Mouse (Mus musculus): Measurements from ENCODE around the gene Klf13. TPM values are rescaled to one million over a fixed set of nuclear protein-coding genes. Genes with fewer than 3 reads are reported as not detected.

The Klf13 gene
- polyA plus RNA-seq, 1 experiment from 2014 or later, result 89.0 TPM

DNA sequence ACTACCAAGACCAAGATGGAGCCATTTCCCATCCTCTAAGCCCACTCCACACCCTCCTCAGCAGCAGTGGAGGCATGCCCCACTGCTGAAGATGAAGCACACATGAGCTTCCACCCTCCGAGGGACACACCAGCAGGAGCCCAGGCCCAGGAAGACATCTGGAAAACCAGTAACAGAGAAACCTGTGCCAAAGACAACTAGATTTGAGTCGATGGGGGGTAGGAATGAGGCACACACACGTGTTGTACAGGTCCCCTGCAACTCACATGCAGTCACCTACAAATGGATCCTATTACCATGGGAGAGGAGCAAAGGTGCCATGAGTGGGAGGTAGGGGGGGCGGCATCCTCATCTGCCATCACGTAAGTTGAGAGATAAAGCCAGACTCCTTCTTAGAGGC lies 28.5 kb downstream of the Klf13 start:
- H3K27me3 ChIP-seq (replicated peaks; ENCODE audit: insufficient read depth, low read length), result no peaks in the 10 kb centered on the region
- DNase-seq (ENCODE audit: low spot score), result no peak
- H3K27ac ChIP-seq (ENCODE audit: low read length), result peak overlapping the region; percentile 97
- peaks cover 76% of the 10 kb centered on the region for H3K4me1 ChIP-seq (ENCODE audit: insufficient read depth, low read depth, low read length)
- WGBS, result 53% methylated on average over 5 of the region's 5 CpGs
- H3K4me3 ChIP-seq (ENCODE audit: low read depth, low read length), result no peak overlapping the region
- ATAC-seq, result no peak
- TF ChIP-seq EP300 (IDR thresholded peaks at IDR 0.05) (no peak), CTCF (IDR thresholded peaks at IDR 0.05) (no peak)
- H3K36me3 ChIP-seq (ENCODE audit: insufficient read depth, low read length), result no peaks in the 10 kb centered on the region
- H3K9ac ChIP-seq (replicated peaks; ENCODE audit: low read depth), result no peak overlapping the region
- no peak overlapping the region for H3K4me2 ChIP-seq (replicated peaks; ENCODE audit: low read depth, low read length)
- H3K9me3 ChIP-seq (ENCODE audit: low read length), result no peaks in the 10 kb centered on the region

- no peak for ATAC-seq
- TF ChIP-seq EP300 (IDR thresholded peaks at IDR 0.05) (no peak), CTCF (IDR thresholded peaks at IDR 0.05) (no peak)
These were observed 30.0 kb downstream of the Klf13 start for GRCm38 (mm10) chr7:63908496-63909285.

GRCm38 (mm10) chr7:63907778-63908495 lies 30.8 kb downstream of the Klf13 start:
- no peaks in the 10 kb centered on the region for H3K27me3 ChIP-seq (replicated peaks; ENCODE audit: insufficient read depth, low read length)
- 69% methylated on average over 5 of the region's 5 CpGs for WGBS
- ATAC-seq, result no peak
- peaks cover 81% of the 10 kb centered on the region for H3K4me1 ChIP-seq (ENCODE audit: insufficient read depth, low read depth, low read length)
- no peaks in the 10 kb centered on the region for H3K36me3 ChIP-seq (ENCODE audit: insufficient read depth, low read length)
- no peak overlapping the region for H3K4me3 ChIP-seq (ENCODE audit: low read depth, low read length)
- no peaks in the 10 kb centered on the region for H3K9me3 ChIP-seq (ENCODE audit: low read length)
- H3K4me2 ChIP-seq (replicated peaks; ENCODE audit: low read depth, low read length), result no peak overlapping the region
- H3K9ac ChIP-seq (replicated peaks; ENCODE audit: low read depth), result no peak overlapping the region
- peak overlapping the region; percentile 84 for H3K27ac ChIP-seq (ENCODE audit: low read length)
- TF ChIP-seq EP300 (IDR thresholded peaks at IDR 0.05) (no peak), CTCF (IDR thresholded peaks at IDR 0.05) (no peak)
- DNase-seq (ENCODE audit: low spot score), result no peak

More at GRCm38 (mm10) chr7:63908496-63909285, 30.0 kb downstream of the Klf13 start:
- Histone ChIP-seq H3K9ac (replicated peaks; ENCODE audit: low read depth) (no peak overlapping the region), H3K36me3 (ENCODE audit: insufficient read depth, low read length) (no peaks in the 10 kb centered on the region), H3K4me1 (ENCODE audit: insufficient read depth, low read depth, low read length) (peaks cover 79% of the 10 kb centered on the region), H3K9me3 (ENCODE audit: low read length) (no peaks in the 10 kb centered on the region), H3K27me3 (replicated peaks; ENCODE audit: insufficient read depth, low read length) (no peaks in the 10 kb centered on the region), H3K4me2 (replicated peaks; ENCODE audit: low read depth, low read length) (0 out of 2 replicates have a peak overlapping the region, but pooled peaks have one; percentile 1), H3K4me3 (ENCODE audit: low read depth, low read length) (no peak overlapping the region), H3K27ac (ENCODE audit: low read length) (peak overlapping the region; percentile 84)
- 21% methylated on average over 8 of the region's 11 CpGs for WGBS
- peak; percentile 55 for DNase-seq (ENCODE audit: low spot score)

- WGBS, result 42% methylated on average over 5 of the region's 5 CpGs
- no peaks in the 10 kb centered on the region for H3K27me3 ChIP-seq (replicated peaks; ENCODE audit: insufficient read depth, low read length)
- peak overlapping the region; percentile 86 for H3K27ac ChIP-seq (ENCODE audit: low read length)
- ATAC-seq (peak; percentile 66), DNase-seq (ENCODE audit: low spot score) (peak; percentile 62)
- TF ChIP-seq EP300 (IDR thresholded peaks at IDR 0.05), result peak; percentile 61
- TF ChIP-seq CTCF (IDR thresholded peaks at IDR 0.05), result no peak
- H3K9me3 ChIP-seq (ENCODE audit: low read length), result no peaks in the 10 kb centered on the region
- no peak overlapping the region for H3K9ac ChIP-seq (replicated peaks; ENCODE audit: low read depth)
- no peaks in the 10 kb centered on the region for H3K36me3 ChIP-seq (ENCODE audit: insufficient read depth, low read length)
- H3K4me1 ChIP-seq (ENCODE audit: insufficient read depth, low read depth, low read length), result peaks cover 63% of the 10 kb centered on the region
- no peak overlapping the region for H3K4me3 ChIP-seq (ENCODE audit: low read depth, low read length)
- H3K4me2 ChIP-seq (replicated peaks; ENCODE audit: low read depth, low read length), result peak overlapping the region; percentile 9
These were observed 33.1 kb downstream of the Klf13 start for GRCm38 (mm10) chr7:63905642-63906041.

GRCm38 (mm10) chr7:63905190-63905589 lies 33.5 kb downstream of the Klf13 start:
- H3K9me3 ChIP-seq (ENCODE audit: low read length), result no peaks in the 10 kb centered on the region
- TF ChIP-seq CTCF (IDR thresholded peaks at IDR 0.05) (no peak), EP300 (IDR thresholded peaks at IDR 0.05) (peak; percentile 52)
- no peaks in the 10 kb centered on the region for H3K27me3 ChIP-seq (replicated peaks; ENCODE audit: insufficient read depth, low read length)
- no peak overlapping the region for H3K9ac ChIP-seq (replicated peaks; ENCODE audit: low read depth)
- H3K4me2 ChIP-seq (replicated peaks; ENCODE audit: low read depth, low read length), result peak overlapping the region; percentile 9; the same call in 1 of the 2 replicates
- peak overlapping the region; percentile 86 for H3K27ac ChIP-seq (ENCODE audit: low read length)
- DNase-seq (ENCODE audit: low spot score), result peak; percentile 73
- WGBS, result 66% methylated on average over 2 of the region's 2 CpGs
- no peak overlapping the region for H3K4me3 ChIP-seq (ENCODE audit: low read depth, low read length)
- H3K4me1 ChIP-seq (ENCODE audit: insufficient read depth, low read depth, low read length), result peaks cover 59% of the 10 kb centered on the region
- ATAC-seq, result peak; percentile 76
- H3K36me3 ChIP-seq (ENCODE audit: insufficient read depth, low read length), result no peaks in the 10 kb centered on the region

GRCm38 (mm10) chr7:63903635-63904380 lies 34.9 kb downstream of the Klf13 start:
- WGBS, result 36% methylated on average over 9 of the region's 9 CpGs
- no peak overlapping the region for H3K4me2 ChIP-seq (replicated peaks; ENCODE audit: low read depth, low read length)
- H3K9me3 ChIP-seq (ENCODE audit: low read length), result no peaks in the 10 kb centered on the region
- peaks cover 52% of the 10 kb centered on the region for H3K4me1 ChIP-seq (ENCODE audit: insufficient read depth, low read depth, low read length)
- DNase-seq (ENCODE audit: low spot score) (peak; percentile 80), ATAC-seq (peak; percentile 36)
- peak overlapping the region; percentile 86 for H3K27ac ChIP-seq (ENCODE audit: low read length)
- H3K36me3 ChIP-seq (ENCODE audit: insufficient read depth, low read length), result no peaks in the 10 kb centered on the region
- TF ChIP-seq CTCF (IDR thresholded peaks at IDR 0.05), result no peak
- peak; percentile 66 for TF ChIP-seq EP300 (IDR thresholded peaks at IDR 0.05)
- no peaks in the 10 kb centered on the region for H3K27me3 ChIP-seq (replicated peaks; ENCODE audit: insufficient read depth, low read length)
- no peak overlapping the region for H3K9ac ChIP-seq (replicated peaks; ENCODE audit: low read depth)
- H3K4me3 ChIP-seq (ENCODE audit: low read depth, low read length), result no peak overlapping the region
